Mouse (Mus musculus): Measurements from ENCODE around the gene Vegfd. TPM values are rescaled to one million over a fixed set of nuclear protein-coding genes. Genes with fewer than 3 reads are reported as not detected.

The Vegfd gene
- 1.0 and 1.2 TPM in 2 replicates for polyA plus RNA-seq (2016; fragmentation: Nextera tagmentation; extraction: Ambion mirVana)

- Histone ChIP-seq H3K4me2 (no peak within 1 kb of the TSS), H3K9ac (no peak within 1 kb of the TSS), H3K4me3 (no peak within 1 kb of the TSS), H3K9me3 (replicated peaks) (no peaks in the 10 kb centered on the region), H3K27ac (no peak within 1 kb of the TSS), H3K27me3 (replicated peaks) (no peaks in the 10 kb centered on the region), H3K4me1 (no peaks in the 10 kb centered on the region), H3K36me3 (no peaks in the 10 kb centered on the region)
- no peak for ATAC-seq
- WGBS (ENCODE audit: insufficient replicate concordance), result 30% methylated on average over 3 of the region's 3 CpGs
These were observed at the start of gene Vegfd for GRCm38 (mm10) chrX:164373081-164373480. Vegfd (plus strand) TSS chrX:164373378.

DNA sequence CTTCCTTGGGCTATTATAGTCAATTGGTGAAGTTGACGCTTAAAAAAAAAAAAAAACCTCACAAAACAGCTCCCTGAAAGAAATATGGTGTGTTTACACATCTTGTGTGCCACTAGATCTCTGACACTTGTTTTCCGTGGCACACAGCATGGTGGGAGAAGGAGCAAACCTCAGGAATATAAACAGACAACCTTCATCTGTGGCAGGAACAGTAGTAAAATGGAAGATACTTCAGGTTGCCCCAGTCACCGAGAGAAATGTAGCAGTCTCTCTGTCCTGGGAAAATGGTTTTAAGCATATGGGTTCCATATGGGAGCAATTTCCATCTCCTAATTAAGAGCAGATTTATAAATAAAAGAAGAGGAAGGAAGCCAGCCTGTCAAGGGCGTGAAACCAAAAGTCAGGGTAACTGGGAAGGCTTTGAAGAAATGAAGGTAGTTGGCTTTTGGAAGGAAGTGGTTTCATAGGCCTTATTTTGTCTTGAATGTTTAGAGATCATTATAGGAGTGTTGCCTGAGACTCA lies 49.7 kb upstream of the Vegfd start:
- WGBS (ENCODE audit: insufficient replicate concordance), result 58% methylated on average over 4 of the region's 4 CpGs
- Histone ChIP-seq H3K9me3 (replicated peaks) (no peaks in the 10 kb centered on the region), H3K27me3 (replicated peaks) (no peaks in the 10 kb centered on the region), H3K4me3 (no peak overlapping the region), H3K36me3 (no peaks in the 10 kb centered on the region), H3K9ac (no peak overlapping the region), H3K4me1 (no peaks in the 10 kb centered on the region), H3K4me2 (no peak overlapping the region), H3K27ac (no peak overlapping the region)
- ATAC-seq, result no peak

GRCm38 (mm10) chrX:164330351-164330750 lies 42.8 kb upstream of the Vegfd start:
- H3K27me3 ChIP-seq (replicated peaks), result no peaks in the 10 kb centered on the region
- H3K4me3 ChIP-seq, result no peak overlapping the region
- WGBS (ENCODE audit: insufficient replicate concordance), result 77% methylated on average over 2 of the region's 2 CpGs
- H3K4me1 ChIP-seq, result no peaks in the 10 kb centered on the region
- H3K9ac ChIP-seq, result no peak overlapping the region
- ATAC-seq, result no peak
- H3K27ac ChIP-seq, result no peak overlapping the region
- no peak overlapping the region for H3K4me2 ChIP-seq
- no peaks in the 10 kb centered on the region for H3K36me3 ChIP-seq
- H3K9me3 ChIP-seq (replicated peaks), result no peaks in the 10 kb centered on the region

DNA sequence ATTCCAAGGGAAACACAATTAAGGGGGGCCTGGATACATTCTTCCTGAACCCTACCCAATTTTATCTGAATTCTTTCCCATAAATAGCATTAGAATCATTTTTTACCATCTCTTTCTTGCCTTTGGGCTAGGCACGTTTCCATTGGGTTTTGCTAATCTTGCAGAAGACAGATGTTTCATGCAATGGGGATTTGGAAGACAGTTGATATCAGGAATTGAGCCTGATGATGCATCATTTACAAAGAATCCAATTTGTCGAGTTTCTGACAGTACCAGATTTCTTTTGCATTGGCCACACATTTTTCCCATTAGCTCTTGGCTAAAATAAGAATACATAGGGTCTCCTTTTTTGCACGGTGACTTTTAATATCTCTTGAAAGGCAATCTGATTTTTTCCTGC lies 42.4 kb upstream of the Vegfd start:
- ATAC-seq, result no peak
- Histone ChIP-seq H3K27ac (no peak overlapping the region), H3K9ac (no peak overlapping the region), H3K4me1 (no peaks in the 10 kb centered on the region), H3K9me3 (replicated peaks) (no peaks in the 10 kb centered on the region), H3K4me2 (no peak overlapping the region), H3K4me3 (no peak overlapping the region), H3K27me3 (replicated peaks) (no peaks in the 10 kb centered on the region), H3K36me3 (no peaks in the 10 kb centered on the region)
- WGBS (ENCODE audit: insufficient replicate concordance), result 63% methylated on average over 3 of the region's 3 CpGs

GRCm38 (mm10) chrX:164338591-164338990 lies 34.6 kb upstream of the Vegfd start:
- no peaks in the 10 kb centered on the region for H3K4me1 ChIP-seq
- no peak overlapping the region for H3K4me2 ChIP-seq
- 77% methylated on average over 4 of the region's 4 CpGs for WGBS (ENCODE audit: insufficient replicate concordance)
- H3K27me3 ChIP-seq (replicated peaks), result no peaks in the 10 kb centered on the region
- ATAC-seq, result no peak
- no peak overlapping the region for H3K4me3 ChIP-seq
- H3K9me3 ChIP-seq (replicated peaks), result no peaks in the 10 kb centered on the region
- no peak overlapping the region for H3K9ac ChIP-seq
- no peaks in the 10 kb centered on the region for H3K36me3 ChIP-seq
- no peak overlapping the region for H3K27ac ChIP-seq

GRCm38 (mm10) chrX:164345359-164345938 lies 27.7 kb upstream of the Vegfd start:
- Histone ChIP-seq H3K4me3 (no peak overlapping the region), H3K27ac (no peak overlapping the region), H3K36me3 (no peaks in the 10 kb centered on the region), H3K9ac (no peak overlapping the region), H3K4me1 (no peaks in the 10 kb centered on the region), H3K27me3 (replicated peaks) (no peaks in the 10 kb centered on the region), H3K9me3 (replicated peaks) (no peaks in the 10 kb centered on the region), H3K4me2 (no peak overlapping the region)
- WGBS (ENCODE audit: insufficient replicate concordance), result 73% methylated on average over 4 of the region's 4 CpGs
- no peak for ATAC-seq

GRCm38 (mm10) chrX:164348937-164349336 lies 24.2 kb upstream of the Vegfd start:
- no peak for ATAC-seq
- Histone ChIP-seq H3K9ac (no peak overlapping the region), H3K9me3 (replicated peaks) (no peaks in the 10 kb centered on the region), H3K4me1 (no peaks in the 10 kb centered on the region), H3K27ac (no peak overlapping the region), H3K4me2 (no peak overlapping the region), H3K36me3 (no peaks in the 10 kb centered on the region), H3K4me3 (no peak overlapping the region), H3K27me3 (replicated peaks) (no peaks in the 10 kb centered on the region)
- 59% methylated on average over 3 of the region's 3 CpGs for WGBS (ENCODE audit: insufficient replicate concordance)

DNA sequence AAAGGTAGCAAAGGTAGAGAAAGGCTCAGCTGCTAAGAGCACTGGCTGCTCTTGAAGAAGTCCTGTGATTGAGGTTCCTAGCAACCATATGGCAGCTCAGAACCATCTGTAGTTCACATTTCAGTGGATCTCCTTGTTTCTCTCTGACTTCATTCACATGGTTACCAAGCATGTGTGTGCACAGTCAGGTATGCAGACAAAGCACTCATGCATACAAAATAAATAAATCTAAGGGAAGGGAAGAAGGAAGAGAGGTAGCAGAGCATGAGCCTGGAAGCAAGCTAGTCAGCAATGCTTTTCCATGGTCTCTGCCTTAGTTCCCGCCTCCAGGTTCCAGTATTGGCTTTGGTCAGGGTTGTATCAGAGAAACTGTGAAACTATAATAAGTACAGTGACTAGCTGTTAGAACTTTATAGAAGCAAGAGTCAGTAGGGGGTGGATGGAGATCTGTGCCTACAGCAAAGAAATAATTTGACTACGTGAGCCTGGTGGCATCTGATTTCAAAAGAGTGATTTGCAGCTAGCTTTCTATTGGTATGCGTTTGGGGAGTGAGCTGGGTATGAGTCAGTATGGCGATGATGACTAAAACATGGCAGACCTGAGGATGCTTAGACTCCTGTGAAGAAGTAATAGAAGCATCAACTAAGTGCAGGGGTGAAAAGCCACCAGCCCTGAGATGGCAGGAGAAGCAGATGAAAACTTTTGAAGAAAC lies 7.9 kb upstream of the Vegfd start:
- H3K4me1 ChIP-seq, result no peaks in the 10 kb centered on the region
- H3K36me3 ChIP-seq, result no peaks in the 10 kb centered on the region
- H3K9ac ChIP-seq, result no peak overlapping the region
- H3K4me2 ChIP-seq, result no peak overlapping the region
- no peaks in the 10 kb centered on the region for H3K27me3 ChIP-seq (replicated peaks)
- no peak for ATAC-seq
- no peak overlapping the region for H3K27ac ChIP-seq
- no peak overlapping the region for H3K4me3 ChIP-seq
- H3K9me3 ChIP-seq (replicated peaks), result no peaks in the 10 kb centered on the region
- 75% methylated on average over 4 of the region's 4 CpGs for WGBS (ENCODE audit: insufficient replicate concordance)

DNA sequence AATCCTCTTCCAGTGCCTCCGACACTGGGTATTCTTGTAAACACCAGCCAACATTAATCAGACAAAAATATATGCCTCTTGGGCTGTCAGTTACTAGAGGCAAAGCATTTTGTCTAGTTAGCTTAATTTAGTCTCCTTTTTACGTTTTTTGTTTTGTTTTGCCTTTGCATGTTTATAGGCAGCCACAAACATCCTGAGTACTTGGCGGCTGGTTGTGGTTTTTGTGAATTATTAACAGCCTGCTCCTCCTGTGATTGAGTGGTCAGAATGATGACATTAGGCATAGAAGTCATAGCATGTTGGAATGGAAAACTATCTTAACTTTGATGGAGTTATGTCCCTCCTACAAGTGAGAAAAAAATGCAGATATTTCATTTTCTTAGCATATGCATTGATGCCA lies 2.6 kb upstream of the Vegfd start:
- Histone ChIP-seq H3K27ac (no peak overlapping the region), H3K9me3 (replicated peaks) (no peaks in the 10 kb centered on the region), H3K4me1 (no peaks in the 10 kb centered on the region), H3K9ac (no peak overlapping the region), H3K4me2 (no peak overlapping the region), H3K4me3 (no peak overlapping the region), H3K36me3 (no peaks in the 10 kb centered on the region), H3K27me3 (replicated peaks) (no peaks in the 10 kb centered on the region)
- 69% methylated on average over 3 of the region's 3 CpGs for WGBS (ENCODE audit: insufficient replicate concordance)
- ATAC-seq, result no peak

GRCm38 (mm10) chrX:164374586-164374985 lies 1.4 kb downstream of the Vegfd start:
- Histone ChIP-seq H3K36me3 (no peaks in the 10 kb centered on the region), H3K4me3 (no peak overlapping the region), H3K27me3 (replicated peaks) (no peaks in the 10 kb centered on the region), H3K9ac (no peak overlapping the region), H3K9me3 (replicated peaks) (no peaks in the 10 kb centered on the region), H3K4me1 (no peaks in the 10 kb centered on the region), H3K4me2 (no peak overlapping the region), H3K27ac (no peak overlapping the region)
- WGBS (ENCODE audit: insufficient replicate concordance), result 45% methylated on average over 5 of the region's 5 CpGs
- no peak for ATAC-seq

DNA sequence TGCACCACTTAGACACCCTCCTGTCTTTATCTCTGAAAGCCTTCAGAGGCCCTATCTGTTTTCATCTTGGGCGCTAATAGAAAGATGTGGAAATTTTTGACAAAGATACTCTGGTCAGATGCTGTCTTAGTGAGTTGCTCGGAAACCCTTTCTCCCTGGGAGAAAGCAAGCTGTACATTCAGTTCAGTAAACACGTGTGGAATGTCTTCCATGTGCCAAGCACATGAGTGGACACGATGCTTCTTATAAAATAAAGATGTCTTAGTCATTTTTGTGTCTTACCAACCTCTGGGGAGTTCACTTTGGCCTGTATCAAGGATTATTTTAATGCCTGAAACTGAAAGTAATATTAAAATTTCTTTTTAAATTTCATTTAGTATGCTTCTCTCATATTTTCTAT lies 6.5 kb downstream of the Vegfd start:
- Histone ChIP-seq H3K4me1 (peaks cover 4% of the 10 kb centered on the region; the same call in 1 of the 2 replicates), H3K27me3 (replicated peaks) (0 out of 2 replicates have a peak, but pooled peaks cover 3% of the 10 kb centered on the region), H3K9ac (no peak overlapping the region), H3K9me3 (replicated peaks) (no peaks in the 10 kb centered on the region), H3K36me3 (no peaks in the 10 kb centered on the region), H3K4me3 (no peak overlapping the region), H3K27ac (no peak overlapping the region), H3K4me2 (no peak overlapping the region)
- ATAC-seq, result no peak
- WGBS (ENCODE audit: insufficient replicate concordance), result 60% methylated on average over 4 of the region's 4 CpGs

GRCm38 (mm10) chrX:164381618-164382408 lies 8.6 kb downstream of the Vegfd start:
- no peaks in the 10 kb centered on the region for H3K9me3 ChIP-seq (replicated peaks)
- peaks cover 4% of the 10 kb centered on the region; the same call in 1 of the 2 replicates for H3K4me1 ChIP-seq
- WGBS (ENCODE audit: insufficient replicate concordance), result 9% methylated on average over 30 of the region's 33 CpGs
- H3K36me3 ChIP-seq, result no peaks in the 10 kb centered on the region
- peak; percentile 99 for ATAC-seq
- peak overlapping the region; percentile 42 for H3K4me3 ChIP-seq
- 0 out of 2 replicates have a peak, but pooled peaks cover 3% of the 10 kb centered on the region for H3K27me3 ChIP-seq (replicated peaks)
- peak overlapping the region; percentile 27; the same call in 1 of the 2 replicates for H3K9ac ChIP-seq
- H3K4me2 ChIP-seq, result peak overlapping the region; percentile 70
- H3K27ac ChIP-seq, result no peak overlapping the region

Measured in liver, embryonic 12.5 days (tissue).